Mouse (Mus musculus) right cerebral cortex, postnatal 25 days (tissue): ENCODE data around the gene Gpr173.
"Not testable (repeated sequence)": the region's sequence is repeated elsewhere in the genome, so short reads cannot be mapped to it uniquely, and the experiment has no call there.

Experiments used
- DNase-seq: peaks from one replicate; pipeline ENCODE4 v3.0.0; 2022

Gene Gpr173

DNA sequence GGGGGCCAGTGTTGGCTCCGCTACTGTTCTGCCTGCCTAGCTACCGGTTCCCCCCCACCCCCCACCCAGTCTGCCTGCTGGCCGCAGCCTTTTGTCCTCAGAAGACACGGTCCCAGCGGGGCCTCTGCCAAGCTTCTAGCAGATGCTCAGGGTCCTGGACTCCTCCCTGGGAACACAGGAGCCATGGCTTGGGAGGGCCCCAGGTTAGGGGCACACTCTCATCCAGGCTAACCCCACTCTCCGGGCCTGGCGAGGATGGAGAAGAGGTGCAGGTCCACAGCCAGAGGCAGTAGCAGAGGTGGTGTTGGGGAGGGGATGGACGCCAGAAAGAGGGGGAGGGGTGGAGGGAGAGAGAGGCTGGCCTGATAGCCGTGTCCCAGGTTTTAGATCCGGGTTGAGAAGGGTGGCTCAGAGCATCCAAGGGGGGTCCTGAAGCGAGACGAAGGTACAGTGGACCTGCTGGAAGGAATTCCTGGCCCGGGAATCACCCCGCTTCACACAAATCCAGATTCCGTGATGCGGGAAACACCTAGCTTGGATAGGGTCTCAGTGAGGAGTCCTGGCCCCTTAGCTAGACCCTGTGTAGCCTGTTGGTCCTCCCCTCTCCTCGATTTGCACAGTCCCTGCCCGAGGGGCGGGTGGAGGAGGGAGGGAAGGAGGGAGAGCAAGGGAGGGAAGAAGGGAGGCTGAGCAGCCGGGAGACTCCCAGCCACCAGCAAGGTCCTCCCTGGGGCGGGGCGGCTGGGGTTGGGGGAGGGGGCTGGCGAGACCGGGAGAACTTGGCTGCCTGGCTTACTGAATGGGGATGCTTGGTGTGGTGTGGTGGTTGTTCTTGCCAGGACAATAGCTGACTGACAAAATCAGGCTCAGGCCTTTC is at the start of gene Gpr173:
Gpr173 (minus strand) TSS at position 308 of the 877 bp plus-strand sequence.
- DNase-seq = peak; percentile 70

DNA sequence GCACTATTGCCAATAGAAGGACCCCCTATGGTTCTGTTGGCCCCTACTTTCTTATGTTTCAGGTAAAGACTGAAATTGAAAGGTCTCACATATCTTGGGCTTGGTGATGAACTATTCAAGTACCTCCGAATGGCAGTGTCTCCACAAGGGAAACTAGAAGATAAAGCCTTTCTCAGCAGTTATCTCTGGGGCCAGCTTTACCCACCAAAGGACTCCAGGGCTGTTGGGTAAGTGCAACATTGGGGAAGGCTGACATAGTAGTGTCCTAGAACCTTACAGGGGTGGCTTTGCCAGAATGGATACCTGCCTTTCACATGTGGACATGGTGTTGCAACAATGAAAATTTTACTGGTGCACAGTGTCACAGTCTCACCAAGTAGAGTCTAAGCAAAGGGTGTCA is 34.7 kb upstream of the Gpr173 start:
- no peak for DNase-seq

DNA sequence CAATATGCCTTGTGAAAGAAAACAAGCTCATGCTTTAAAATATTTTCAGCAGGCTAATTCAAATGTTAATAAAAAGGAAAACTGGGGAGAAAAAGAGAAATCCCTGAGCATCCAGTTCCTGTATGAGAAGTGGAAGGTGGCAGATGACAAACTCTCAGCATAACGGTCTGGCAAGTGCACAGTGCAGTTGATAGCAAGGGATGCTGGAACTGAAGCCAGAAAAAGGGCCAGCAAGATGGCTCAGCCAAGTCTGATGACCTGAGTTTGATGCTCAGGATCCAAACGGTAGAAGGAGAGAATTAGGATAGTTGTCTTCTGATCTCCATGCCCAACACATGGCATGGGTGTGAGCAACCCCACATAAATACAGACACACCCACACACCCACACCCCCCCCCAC is 31.6 kb upstream of the Gpr173 start:
- DNase-seq = no peak

GRCm38 (mm10) chrX:152368054-152368396 is 479 bp downstream of the Gpr173 start:
- peak; percentile 21 for DNase-seq

- DNase-seq = no peak
Observed at GRCm38 (mm10) chrX:152366418-152366817, 2.1 kb downstream of the Gpr173 start.

- no peak for DNase-seq
Observed at GRCm38 (mm10) chrX:152352553-152353153, 15.9 kb downstream of the Gpr173 start.

DNA sequence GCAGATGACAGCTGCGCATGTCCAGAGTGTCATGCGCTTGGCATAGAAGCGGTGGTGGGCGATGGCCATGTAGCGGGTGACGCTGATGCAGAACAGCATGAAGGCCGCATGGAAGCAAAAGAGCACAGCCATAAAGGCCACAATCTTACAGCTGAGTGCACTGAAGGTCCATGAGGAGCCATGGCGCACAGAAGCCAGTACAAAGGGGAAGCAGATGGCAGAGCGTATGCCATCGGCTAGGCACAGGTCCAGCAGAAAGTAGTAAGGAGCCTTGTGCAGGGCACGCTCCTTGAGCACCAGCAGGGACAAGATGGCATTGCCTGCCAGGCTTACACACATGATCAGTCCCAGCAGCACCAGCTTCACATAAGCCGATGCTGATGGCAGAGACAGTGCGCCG is 21.5 kb downstream of the Gpr173 start:
- DNase-seq = no peak

- no peak for DNase-seq
Observed at GRCm38 (mm10) chrX:152346587-152346986, 21.9 kb downstream of the Gpr173 start.

GRCm38 (mm10) chrX:152342903-152343302 is 25.6 kb downstream of the Gpr173 start:
- DNase-seq = no peak

- DNase-seq = peak; percentile 93
Observed at GRCm38 (mm10) chrX:152342358-152342901, 26.1 kb downstream of the Gpr173 start, which contains the start of gene Tspyl2. Tspyl2 (minus strand) TSS chrX:152342425.

DNA sequence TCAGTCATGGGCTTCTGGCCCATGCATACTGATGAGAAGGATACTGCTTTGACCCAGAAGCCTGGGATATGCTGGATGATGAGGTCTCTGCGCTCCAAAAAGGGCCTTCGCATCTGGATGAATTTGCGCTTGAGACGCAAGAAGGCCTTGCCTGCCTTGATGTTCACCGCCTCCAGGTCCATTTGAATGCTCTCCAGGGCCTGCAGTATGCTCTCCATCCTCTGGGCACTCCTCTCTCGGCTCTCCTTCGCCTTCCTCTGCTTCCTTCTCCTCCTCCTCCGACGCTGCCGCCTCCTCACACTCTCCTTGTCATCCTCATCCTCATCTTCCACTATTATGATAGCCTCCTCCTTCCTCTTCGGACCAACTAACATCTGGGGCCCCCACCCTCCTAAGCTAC is 27.0 kb downstream of the Gpr173 start:
- DNase-seq = peak; percentile 21

GRCm38 (mm10) chrX:152336546-152337332 is 31.8 kb downstream of the Gpr173 start:
- peak; percentile 87 for DNase-seq

DNA sequence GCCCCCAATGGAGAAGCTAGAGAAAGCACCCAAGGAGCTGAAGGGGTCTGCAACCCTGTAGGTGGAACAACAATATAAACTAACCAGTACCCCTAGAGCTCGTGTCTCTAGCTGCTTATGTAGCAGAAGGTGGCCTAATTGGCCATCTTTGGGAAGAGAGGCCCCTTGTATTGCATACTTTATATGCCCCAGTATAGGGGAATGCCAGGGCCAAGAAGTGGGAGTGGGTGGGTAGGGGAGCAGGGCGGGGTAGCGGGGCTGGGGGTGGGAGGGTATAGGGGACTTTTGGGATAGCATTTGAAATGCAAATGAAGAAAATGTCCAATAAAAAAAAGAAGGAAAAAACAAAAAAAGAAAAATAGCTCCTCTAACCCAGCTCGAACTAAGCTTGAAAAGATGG is 32.4 kb downstream of the Gpr173 start:
- not testable (repeated sequence) for DNase-seq

DNA sequence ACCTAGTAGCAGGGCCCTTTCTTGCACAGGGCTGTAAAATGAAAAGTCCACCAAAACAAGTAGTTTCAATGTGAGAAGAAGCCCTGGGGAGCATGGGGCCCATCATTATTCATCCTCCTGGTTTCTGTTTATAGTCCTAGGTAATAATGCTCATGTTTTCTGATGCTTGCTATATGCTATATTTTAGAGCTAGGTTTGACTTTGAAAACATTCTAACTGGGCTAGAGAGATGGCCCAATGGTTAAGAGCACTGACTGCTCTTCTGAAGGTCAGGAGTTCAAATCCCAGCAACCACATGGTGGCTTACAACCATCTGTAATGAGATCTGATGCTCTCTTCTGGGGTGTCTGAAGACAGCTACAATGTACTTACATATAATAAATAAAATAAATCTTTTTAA is 39.1 kb downstream of the Gpr173 start:
- DNase-seq = not testable (repeated sequence)

DNA sequence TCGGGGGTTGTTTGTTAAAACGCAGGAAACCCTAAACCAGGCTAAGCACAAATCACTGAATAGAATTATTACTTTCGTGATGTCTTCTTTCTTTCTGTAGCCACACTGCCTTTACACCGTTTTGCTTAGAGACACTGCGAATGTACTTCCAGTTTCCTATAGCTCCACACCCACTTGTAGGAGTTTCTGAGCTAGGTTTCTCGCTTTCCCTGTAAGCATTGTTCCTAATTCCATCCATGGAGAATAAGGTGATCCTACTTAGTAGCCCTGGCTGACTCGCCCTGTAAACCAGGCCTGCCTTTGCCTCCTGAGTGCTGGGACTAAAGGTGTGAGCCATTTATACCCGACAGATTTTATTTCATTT is 40.8 kb downstream of the Gpr173 start:
- no peak for DNase-seq

DNA sequence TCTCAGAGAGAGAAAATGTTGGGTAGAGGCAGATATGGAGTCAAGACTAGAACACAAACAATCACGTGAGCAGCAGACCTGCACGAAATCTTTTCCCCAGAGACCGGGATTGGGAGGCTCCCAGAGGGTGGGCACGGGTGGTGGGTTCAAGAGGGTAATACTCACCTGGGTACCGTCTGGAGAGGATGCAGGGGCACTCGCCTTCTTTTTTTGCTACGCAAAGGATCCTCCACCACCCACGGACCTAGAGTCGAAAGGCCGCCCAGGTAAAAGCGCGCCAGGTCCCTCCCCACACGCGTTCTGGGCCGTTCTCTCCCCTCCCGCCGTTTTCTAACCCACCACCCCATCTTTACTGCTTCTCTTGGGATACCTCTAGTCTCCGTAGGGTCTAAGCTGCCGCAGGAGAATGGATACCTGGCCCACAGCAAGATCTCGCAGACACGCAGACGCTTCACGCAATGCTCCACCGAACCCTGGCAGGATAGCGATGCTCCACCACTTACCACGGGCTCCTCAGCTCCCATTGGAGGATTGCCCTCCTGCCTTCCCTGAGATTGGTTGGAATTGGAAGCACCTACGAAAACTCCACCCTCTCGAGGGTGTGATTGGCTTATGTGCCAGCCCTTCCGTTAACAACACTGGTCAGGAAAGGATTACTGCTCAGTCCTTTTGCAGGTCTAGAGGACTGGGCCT is 41.4 kb downstream of the Gpr173 start, which contains the start of gene Kantr:
Kantr (minus strand) TSS at position 500 of the 693 bp plus-strand sequence.
- DNase-seq = peak; percentile 80

GRCm38 (mm10) chrX:152323584-152323983 is 44.9 kb downstream of the Gpr173 start:
- DNase-seq = no peak

- DNase-seq = no peak
Observed at GRCm38 (mm10) chrX:152322776-152323175, 45.7 kb downstream of the Gpr173 start.

DNA sequence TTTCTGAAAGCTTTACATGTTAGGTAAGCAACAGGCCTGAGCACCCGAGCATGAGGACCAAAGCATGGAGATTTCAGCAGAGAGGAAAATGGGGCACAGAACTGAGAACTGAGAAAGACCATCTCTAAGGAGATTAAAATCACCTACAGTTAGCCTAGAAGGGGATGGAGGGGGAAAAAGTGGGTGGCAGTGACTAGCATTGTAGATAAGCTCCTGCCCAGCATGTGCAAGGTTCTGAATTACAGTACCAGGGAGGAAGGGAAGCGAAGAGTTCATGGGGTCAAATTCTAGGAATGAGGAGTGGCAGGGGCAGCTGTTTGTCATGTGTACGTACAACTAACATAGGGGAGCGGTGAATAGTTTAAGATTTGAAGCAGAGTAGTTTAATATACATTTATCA is 48.0 kb downstream of the Gpr173 start:
- DNase-seq = no peak

- DNase-seq = no peak
Observed at GRCm38 (mm10) chrX:152307942-152308341, 60.6 kb downstream of the Gpr173 start.

DNA sequence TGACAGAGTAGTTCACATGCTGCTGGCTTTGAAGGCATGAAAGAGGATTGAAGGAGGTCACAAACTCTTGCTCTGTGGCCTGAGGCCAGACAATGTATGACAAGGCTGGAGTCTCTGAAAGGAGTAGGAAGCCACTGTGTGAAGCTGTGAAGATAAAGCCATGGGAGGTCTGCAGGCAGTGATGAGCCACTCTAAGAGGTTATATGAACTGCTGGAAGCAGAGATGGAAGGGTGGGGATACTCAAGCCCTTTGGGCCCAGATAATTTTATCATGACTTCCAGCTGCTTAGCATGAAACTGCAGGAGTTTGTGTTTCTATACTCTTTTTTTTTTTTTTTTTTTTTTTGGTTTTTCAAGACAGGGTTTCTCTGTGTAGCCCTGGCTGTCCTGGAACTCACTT is 61.1 kb downstream of the Gpr173 start:
- DNase-seq = no peak

DNA sequence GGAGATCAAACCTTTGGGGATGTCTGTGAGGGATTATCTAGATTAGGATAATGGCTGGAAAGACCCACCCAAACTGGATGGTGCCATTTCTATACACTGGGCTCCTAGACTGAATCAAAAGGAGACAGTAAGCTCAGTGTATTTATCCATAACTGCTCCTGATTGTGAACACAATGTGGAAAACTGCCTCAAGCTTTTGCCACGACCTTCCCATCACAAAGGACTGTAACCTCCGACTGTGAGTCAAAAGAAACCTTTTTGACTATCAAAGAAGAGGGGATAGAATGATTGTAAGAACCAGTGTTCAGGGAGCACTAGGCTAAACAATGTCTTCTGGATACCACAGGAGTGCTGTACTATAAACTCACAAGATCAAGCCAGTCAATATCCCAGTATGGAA is 62.3 kb downstream of the Gpr173 start:
- no peak for DNase-seq
